Mouse (Mus musculus) embryonic facial prominence, embryonic 12.5 days (tissue): ENCODE measurements around the gene Zfp185. TPM values are rescaled to one million over a fixed set of nuclear protein-coding genes. Genes with fewer than 3 reads are reported as not detected.
"Not testable (repeated sequence)": the region's sequence is repeated elsewhere in the genome, so short reads cannot be mapped to it uniquely, and the experiment has no call there.

Source experiments
- ATAC-seq: fragments of 200-750 bp; cut with Nextera tagmentation; 2 replicates; pipeline ENCODE4 v1.8.0; 2017; ENCODE audit not compliant: insufficient number of reproducible peaks, insufficient read depth, low FRiP score, low TSS enrichment
- H3K27ac ChIP-seq: fragments of 300-500 bp; sonication (generic); 2 replicates; pipeline ENCODE4 v1.5.1; 2016; ENCODE audit warnings: mild to moderate bottlenecking
- H3K27me3 ChIP-seq: fragments of 300-500 bp; sonication (generic); 2 replicates; pipeline ENCODE4 v1.6.1; 2016; ENCODE audit warnings: mild to moderate bottlenecking, moderate library complexity
- H3K36me3 ChIP-seq: fragments of 300-500 bp; sonication (generic); 2 replicates; pipeline ENCODE4 v1.6.1; 2016; ENCODE audit warnings: mild to moderate bottlenecking
- H3K4me1 ChIP-seq: fragments of 300-500 bp; sonication (generic); 2 replicates; pipeline ENCODE4 v1.6.1; 2016
- H3K4me2 ChIP-seq: fragments of 300-500 bp; sonication (generic); replicated peaks from 2 replicates; pipeline ENCODE4 v1.6.1; 2016; ENCODE audit warnings: mild to moderate bottlenecking, moderate library complexity
- H3K4me3 ChIP-seq: fragments of 300-500 bp; sonication (generic); 2 replicates; pipeline ENCODE4 v1.5.1; 2016; ENCODE audit warnings: mild to moderate bottlenecking
- H3K9ac ChIP-seq: fragments of 300-500 bp; sonication (generic); 2 replicates; pipeline ENCODE4 v1.6.1; 2016; ENCODE audit warnings: mild to moderate bottlenecking, moderate library complexity
- H3K9me3 ChIP-seq: fragments of 300-500 bp; sonication (generic); 2 replicates; pipeline ENCODE4 v1.6.1; 2016; ENCODE audit warnings: mild to moderate bottlenecking, moderate library complexity
- WGBS: fragments of 180-500 bp; shearing (Covaris S2); methylation state at CpG from one replicate; pipeline ENCODE4 v1.1.7; 2016; 5-methylcytosine and 5-hydroxymethylcytosine counted together
- microRNA counts: library from miRNA; unstranded; fragments of <30 nt; microRNA quantifications from one replicate; lab custom pipeline; 2017
- microRNA-seq: library from miRNA; unstranded; fragments of <30 nt; microRNA quantifications from one replicate; pipeline ENCODE4, GENCODE M21; 2017
- polyA plus RNA-seq: library from polyadenylated mRNA; unstranded; fragments of >200 nt; fragmentation: Nextera tagmentation; extraction: Ambion mirVana; gene quantifications from 2 replicates; pipeline ENCODE4 v1.2.1, GENCODE M21; 2016

The Zfp185 gene
- polyA plus RNA-seq, 1 experiment from 2014 or later = 11.3 TPM

- H3K4me3 ChIP-seq = peak overlapping the region; percentile 23
- H3K9ac ChIP-seq = peak overlapping the region; percentile 4; the same call in 1 of the 2 replicates
- H3K27ac ChIP-seq = no peak overlapping the region
- peak overlapping the region; percentile 47 for H3K4me2 ChIP-seq
- 0 out of 2 replicates have a peak, but pooled peaks cover 8% of the 10 kb centered on the region for H3K27me3 ChIP-seq
- no peaks in the 10 kb centered on the region for H3K4me1 ChIP-seq
- H3K9me3 ChIP-seq = no peaks in the 10 kb centered on the region
- WGBS = 32% methylated on average over 24 of the region's 24 CpGs
- H3K36me3 ChIP-seq = no peaks in the 10 kb centered on the region
- ATAC-seq = 0 out of 2 replicates have a peak, but pooled peaks have one; percentile 56
Measured at GRCm38 (mm10) chrX:73063512-73064414, 76.6 kb downstream of the Zfp185 start.

- H3K4me3 ChIP-seq = peak within 1 kb of the TSS; percentile 23
- ATAC-seq = no peak
- WGBS = 23% methylated on average over 7 of the region's 7 CpGs
Measured at GRCm38 (mm10) chrX:73064415-73064793, 77.3 kb downstream of the Zfp185 start, which contains the start of gene Pnma3. Pnma3 (plus strand) TSS chrX:73064787.

GRCm38 (mm10) chrX:73066765-73067312 lies 79.7 kb downstream of the Zfp185 start:
- H3K4me1 ChIP-seq, H3K36me3 ChIP-seq, H3K27ac ChIP-seq, H3K4me3 ChIP-seq, H3K4me2 ChIP-seq, H3K9me3 ChIP-seq, ATAC-seq, H3K9ac ChIP-seq, H3K27me3 ChIP-seq: not testable (repeated sequence)
- 62% methylated on average over 2 of the region's 5 CpGs for WGBS

More at GRCm38 (mm10) chrX:73064415-73064793, 77.3 kb downstream of the Zfp185 start, which contains the start of gene Pnma3:
- 0 out of 2 replicates have a peak, but pooled peaks cover 8% of the 10 kb centered on the region for H3K27me3 ChIP-seq
- H3K4me2 ChIP-seq = peak within 1 kb of the TSS; percentile 47
- H3K9ac ChIP-seq = peak within 1 kb of the TSS; percentile 4; the same call in 1 of the 2 replicates
- H3K4me1 ChIP-seq = no peaks in the 10 kb centered on the region
- H3K9me3 ChIP-seq = no peaks in the 10 kb centered on the region
- no peaks in the 10 kb centered on the region for H3K36me3 ChIP-seq
- no peak within 1 kb of the TSS for H3K27ac ChIP-seq

MicroRNAs encoded within 50 kb of the gene (microRNA counts, 519-probe panel; counts per million panel counts)
- 460 counts per million, percentile 65 among the panel's probes with 10 or more counts for microRNA mmu-miR-2137 (lab: Ali Mortazavi, UCI)

Small RNA genes lying within 50 kb of the gene (microRNA-seq; reads per million reads assigned to microRNA genes)
- 2.7 reads per million, percentile 11 among the genes with 10 or more reads in this experiment for gene Mir2137

Other genes starting within 250 kb of the Zfp185 start
- gene Gabrq, start 162.2 kb upstream of the Zfp185 start, polyA plus RNA-seq = 0.14 and 0.15 TPM in 2 replicates
- 81.4 and 81.7 TPM in 2 replicates for gene Cetn2, start 68.9 kb upstream of the Zfp185 start, polyA plus RNA-seq
- 24.5 and 26.2 TPM in 2 replicates for gene Nsdhl, start 68.8 kb upstream of the Zfp185 start, polyA plus RNA-seq
- gene Pnma5, start 49.8 kb downstream of the Zfp185 start, polyA plus RNA-seq = 0.09 TPM in 1 of 2 replicates, not detected in the other
- gene Pnma3, start 77.4 kb downstream of the Zfp185 start, polyA plus RNA-seq = 0.10 and 0.35 TPM in 2 replicates
- gene Xlr4a, start 95.1 kb downstream of the Zfp185 start, polyA plus RNA-seq = 0.68 and 1.1 TPM in 2 replicates
- 1.9 and 3.6 TPM in 2 replicates for gene Xlr3a, start 109.8 kb downstream of the Zfp185 start, polyA plus RNA-seq
- gene Gm14685, start 129.7 kb downstream of the Zfp185 start, polyA plus RNA-seq = 0.05 and 0.18 TPM in 2 replicates
- gene Xlr5b, start 161.5 kb downstream of the Zfp185 start, polyA plus RNA-seq = not detected in 2 replicates
- gene DXBay18, start 162.1 kb downstream of the Zfp185 start, polyA plus RNA-seq = not detected in 2 replicates
- not detected in 2 replicates for gene Spin2d, start 189.7 kb downstream of the Zfp185 start, polyA plus RNA-seq
- 10.4 and 11.2 TPM in 2 replicates for gene Xlr3b, start 204.9 kb downstream of the Zfp185 start, polyA plus RNA-seq
- 0.64 and 0.69 TPM in 2 replicates for gene Xlr4b, start 227.0 kb downstream of the Zfp185 start, polyA plus RNA-seq
- 11.6 and 11.8 TPM in 2 replicates for gene F8a, start 241.0 kb downstream of the Zfp185 start, polyA plus RNA-seq